Mouse (Mus musculus) megakaryocyte progenitor cell, adult 5-6 weeks (primary cell): ENCODE measurements around the gene Impdh1. TPM values are rescaled to one million over a fixed set of nuclear protein-coding genes. Genes with fewer than 3 reads are reported as not detected.
"Not testable (repeated sequence)": the region's sequence is repeated elsewhere in the genome, so short reads cannot be mapped to it uniquely, and the experiment has no call there.

Experiments
- ATAC-seq: replicated peaks from 2 replicates; pipeline ENCODE4 v1.8.0; 2016; ENCODE audit warnings: mild to moderate bottlenecking, moderate TSS enrichment, inconsistent platforms; ENCODE audit not compliant: poor library complexity
- total RNA-seq, 2 experiments: library from RNA; stranded (forward) in 1 of 2; stranded (reverse) in 1 of 2; fragments of 157-497, 149-512 nt in 1 of 2; fragments of 200-1000 nt in 1 of 2; gene quantifications; 2 replicates each; pipeline versions ENCODE4 v1.2.3 to v1.2.4; 2015 to 2017

Gene Impdh1
- total RNA-seq, 2 experiments from 2014 or later, result 56.0 to 94.2 TPM

DNA sequence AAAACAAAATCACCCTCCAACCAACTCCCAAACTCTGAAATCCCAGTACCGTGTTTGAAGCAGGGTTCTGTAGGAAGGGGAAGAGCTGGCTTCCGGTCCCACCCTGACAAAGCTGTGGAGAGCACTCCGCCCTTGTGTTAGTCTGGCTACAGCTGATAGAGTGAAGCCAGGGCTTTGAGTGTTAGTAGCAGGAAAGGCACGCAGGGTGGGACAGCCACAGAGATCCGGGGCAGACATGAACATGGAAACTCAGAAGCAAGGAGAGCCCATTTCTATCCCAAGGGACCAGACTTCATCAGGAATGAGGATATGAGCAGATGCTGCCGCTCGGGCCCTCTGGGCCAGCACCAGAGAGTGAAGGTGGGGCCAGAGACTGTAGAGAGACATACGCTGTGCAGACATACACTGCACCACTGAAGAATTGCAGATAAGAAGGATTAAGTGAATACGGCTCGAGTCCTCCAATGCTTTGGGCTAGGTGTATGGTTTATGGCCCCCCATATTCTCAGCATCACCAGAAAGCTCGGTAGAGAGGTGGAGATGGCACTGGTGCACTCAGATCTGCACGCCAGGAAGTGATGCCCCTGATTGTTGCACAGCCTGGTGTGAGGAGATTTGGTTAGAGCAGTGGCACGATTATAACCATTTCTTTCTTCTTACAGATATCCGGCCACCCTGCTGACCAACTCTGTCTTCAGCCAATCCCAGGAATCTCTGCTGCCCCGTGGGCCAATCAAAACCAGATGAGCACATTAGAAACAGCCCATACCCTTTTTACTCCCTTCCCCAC is 22.0 kb downstream of the Impdh1 start:
- ATAC-seq, result peak; percentile 49

GRCm38 (mm10) chr6:29187936-29188335 is 28.2 kb downstream of the Impdh1 start:
- peak; percentile 55 for ATAC-seq

DNA sequence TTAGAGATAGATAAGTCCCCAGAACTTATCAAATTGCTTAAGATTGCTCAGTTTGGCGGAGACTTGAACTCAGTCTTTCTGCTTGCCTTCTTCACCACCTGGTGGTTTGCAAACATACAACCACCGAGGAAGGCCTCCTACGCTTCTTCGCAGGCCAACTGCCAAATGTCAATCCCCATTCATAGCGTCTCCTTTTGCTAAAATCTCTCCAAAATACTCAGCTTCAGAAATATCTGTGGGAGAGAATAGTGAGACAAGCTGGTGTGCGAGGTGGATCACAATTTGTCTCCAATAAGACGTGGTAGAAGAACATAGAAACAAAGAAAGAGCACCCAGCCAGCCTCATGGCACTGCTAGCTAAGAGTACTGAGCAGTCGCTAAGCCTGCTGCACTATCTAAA is 36.3 kb downstream of the Impdh1 start:
- ATAC-seq, result no peak

DNA sequence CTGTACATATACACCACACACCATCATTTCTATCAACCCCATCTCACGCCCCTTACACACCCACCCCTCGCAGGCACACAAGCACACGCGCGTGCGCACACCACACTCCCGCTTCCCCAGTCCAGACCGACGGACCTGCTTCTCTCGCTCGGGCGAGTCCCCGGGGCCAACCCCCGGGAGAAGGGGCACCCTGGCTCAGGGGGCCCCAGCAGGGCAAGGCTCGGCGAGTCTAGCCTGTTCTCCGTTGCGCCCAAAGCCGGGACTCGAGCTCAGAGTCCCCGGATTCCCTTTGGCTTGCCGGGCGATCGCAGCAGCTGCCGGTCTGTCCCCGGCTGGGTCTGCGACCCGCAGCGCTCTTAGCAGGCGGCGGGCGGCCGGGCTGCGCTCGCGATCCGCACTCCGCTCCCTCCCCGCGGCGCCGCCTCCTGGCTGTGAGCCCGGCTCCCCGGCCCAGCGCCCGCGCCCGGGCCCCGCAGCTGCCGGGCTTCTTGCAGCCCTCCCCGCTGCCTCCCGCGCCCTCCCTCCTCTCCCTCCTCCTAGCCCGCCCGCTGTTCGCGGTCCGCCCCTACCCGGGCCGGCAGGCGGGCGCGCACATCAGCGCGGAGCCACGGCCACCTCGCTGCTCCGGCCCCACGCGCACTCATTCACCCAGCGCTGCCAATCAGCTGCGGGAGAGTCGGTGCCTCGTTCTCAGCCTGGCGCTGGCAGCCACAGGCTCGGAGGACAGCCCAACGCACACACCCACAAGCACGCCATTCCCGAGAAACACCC is 37.1 kb downstream of the Impdh1 start, which contains the start of gene Prrt4:
TSS of gene Prrt4 (minus strand) at position 697 of the 771 bp plus-strand sequence.
- peak; percentile 49 for ATAC-seq

DNA sequence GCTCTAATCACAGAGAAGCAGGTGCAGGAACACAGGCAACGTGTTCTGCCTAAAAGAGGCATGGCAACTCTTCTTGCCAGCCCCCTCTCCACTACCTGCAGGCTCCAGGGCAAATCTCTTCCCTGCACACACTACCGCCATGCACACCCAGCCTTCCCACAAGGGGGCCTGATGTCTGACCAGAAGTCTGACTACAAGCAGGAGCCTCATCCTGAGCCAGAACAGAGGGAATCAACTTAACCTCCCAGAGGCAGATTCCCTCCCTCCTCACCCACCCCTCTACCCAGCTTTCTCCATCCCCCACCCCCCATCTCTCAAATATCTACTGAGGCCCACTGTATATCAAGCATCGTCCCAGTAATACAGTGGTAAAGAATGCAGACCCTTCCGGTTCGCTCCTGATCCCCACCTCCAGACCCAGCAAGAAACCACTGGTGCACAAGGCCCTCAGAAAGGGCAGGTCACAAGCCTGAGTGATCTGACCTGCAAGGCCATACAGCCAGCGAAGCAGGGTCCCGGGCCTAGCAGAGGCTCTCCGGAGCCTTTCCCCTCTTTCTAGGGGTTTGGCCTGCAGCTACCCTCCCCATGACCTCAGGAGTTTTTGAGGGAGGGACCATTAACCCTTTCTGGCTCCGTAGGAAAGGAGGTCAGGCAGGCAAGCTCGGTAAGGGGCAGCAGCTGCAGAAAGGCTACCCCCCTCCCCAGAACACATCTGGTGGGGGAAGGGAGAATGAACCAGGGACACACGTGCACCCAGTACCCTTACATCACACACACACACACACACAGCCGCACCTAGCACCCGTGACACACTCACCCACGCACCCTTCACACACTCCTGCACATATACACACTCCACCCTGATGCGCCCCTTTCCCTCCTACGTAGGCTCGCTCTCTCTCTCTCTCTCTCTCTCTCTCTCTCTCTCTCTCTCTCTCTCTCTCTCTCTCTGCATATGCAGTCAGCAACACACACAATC is 38.0 kb downstream of the Impdh1 start:
- no peak for ATAC-seq

DNA sequence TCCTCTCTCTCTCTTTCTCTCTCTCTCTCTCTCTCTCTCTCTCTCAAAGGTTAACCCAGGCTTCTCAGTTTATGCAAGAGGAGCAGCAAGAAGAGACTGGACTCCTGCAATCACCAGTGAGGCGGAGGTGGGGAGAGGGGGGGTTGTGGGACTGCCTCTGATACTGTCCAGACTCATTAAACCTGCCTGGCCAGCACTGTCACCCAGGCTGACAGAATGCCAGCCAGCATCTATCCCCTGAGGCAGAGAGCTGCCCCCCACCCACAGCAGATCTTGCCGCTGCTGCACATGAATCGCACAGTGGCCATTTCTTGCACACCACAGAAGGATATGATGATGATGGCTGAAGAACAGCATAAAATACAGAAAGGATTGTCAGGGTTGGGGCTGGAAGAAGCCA is 41.1 kb downstream of the Impdh1 start:
- no peak for ATAC-seq

GRCm38 (mm10) chr6:29174368-29174767 is 41.8 kb downstream of the Impdh1 start:
- ATAC-seq, result no peak

- peak; percentile 86 for ATAC-seq
These were observed 45.2 kb downstream of the Impdh1 start for GRCm38 (mm10) chr6:29170952-29171388.

DNA sequence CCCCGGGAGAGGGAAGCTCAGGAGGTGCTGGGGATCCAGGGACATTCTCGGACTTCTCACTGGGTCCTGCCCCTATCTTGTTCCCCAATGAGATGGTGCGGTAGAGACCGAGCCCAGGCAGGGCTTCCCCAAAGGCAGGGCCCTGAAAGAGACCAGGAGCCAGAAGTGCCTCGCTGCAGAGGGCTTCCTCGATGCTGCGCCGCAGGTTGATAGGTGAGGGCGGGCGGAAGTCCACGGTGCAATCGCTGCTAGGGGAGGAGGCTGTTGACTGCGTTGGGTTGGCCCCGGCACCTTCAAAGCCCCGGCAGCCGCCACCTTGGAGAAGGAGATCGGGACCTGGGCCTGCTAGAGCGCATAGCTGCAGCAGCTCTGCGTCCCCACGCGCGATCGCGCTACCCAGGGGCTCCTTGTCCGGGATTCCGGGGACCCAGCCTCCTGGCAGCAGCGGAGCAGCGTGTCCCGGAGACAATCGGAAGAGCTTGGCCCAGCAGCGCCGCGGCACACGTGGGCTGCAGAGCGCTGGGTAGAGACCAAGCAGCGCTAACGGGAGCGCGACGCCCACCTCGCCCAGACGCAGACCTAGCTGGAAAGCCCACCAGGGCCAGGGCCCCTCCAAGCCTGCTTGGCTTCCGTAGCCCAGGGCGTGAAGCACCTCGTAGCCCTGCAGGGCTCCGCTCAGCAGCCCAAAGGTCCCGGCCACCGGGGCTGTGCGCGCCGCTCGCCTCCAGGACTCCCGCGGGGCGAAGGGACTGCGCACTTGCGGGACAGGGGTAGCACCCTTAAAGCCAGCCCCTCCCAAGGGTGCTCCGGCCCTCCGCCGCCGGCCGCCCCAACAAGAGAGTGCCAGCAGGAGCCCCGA is 45.9 kb downstream of the Impdh1 start:
- peak; percentile 11; the same call in 1 of the 2 replicates for ATAC-seq

DNA sequence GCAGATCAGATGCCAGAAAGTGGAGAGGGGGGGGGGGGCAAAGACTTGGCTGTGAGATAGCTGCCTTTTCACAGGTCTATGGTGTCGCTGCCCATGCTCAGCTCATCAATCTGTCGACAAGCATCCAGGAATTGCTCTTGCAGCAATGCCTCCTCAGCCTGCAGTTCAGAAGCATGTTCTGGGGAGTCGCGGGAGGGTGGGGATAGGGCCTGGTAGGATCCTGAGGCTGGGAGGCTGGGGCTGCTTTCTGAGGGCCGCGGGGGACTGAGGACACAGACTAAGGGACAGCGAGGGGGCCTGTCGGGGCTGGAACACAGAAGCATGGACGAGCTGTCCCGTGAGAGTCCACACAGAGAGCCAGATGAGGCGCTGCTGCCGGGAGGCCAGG is 46.5 kb downstream of the Impdh1 start:
- ATAC-seq, result no peak

GRCm38 (mm10) chr6:29168871-29169270 is 47.3 kb downstream of the Impdh1 start:
- ATAC-seq, result no peak

- ATAC-seq, result peak; percentile 50
These were observed 50.0 kb downstream of the Impdh1 start for GRCm38 (mm10) chr6:29166196-29166595.

DNA sequence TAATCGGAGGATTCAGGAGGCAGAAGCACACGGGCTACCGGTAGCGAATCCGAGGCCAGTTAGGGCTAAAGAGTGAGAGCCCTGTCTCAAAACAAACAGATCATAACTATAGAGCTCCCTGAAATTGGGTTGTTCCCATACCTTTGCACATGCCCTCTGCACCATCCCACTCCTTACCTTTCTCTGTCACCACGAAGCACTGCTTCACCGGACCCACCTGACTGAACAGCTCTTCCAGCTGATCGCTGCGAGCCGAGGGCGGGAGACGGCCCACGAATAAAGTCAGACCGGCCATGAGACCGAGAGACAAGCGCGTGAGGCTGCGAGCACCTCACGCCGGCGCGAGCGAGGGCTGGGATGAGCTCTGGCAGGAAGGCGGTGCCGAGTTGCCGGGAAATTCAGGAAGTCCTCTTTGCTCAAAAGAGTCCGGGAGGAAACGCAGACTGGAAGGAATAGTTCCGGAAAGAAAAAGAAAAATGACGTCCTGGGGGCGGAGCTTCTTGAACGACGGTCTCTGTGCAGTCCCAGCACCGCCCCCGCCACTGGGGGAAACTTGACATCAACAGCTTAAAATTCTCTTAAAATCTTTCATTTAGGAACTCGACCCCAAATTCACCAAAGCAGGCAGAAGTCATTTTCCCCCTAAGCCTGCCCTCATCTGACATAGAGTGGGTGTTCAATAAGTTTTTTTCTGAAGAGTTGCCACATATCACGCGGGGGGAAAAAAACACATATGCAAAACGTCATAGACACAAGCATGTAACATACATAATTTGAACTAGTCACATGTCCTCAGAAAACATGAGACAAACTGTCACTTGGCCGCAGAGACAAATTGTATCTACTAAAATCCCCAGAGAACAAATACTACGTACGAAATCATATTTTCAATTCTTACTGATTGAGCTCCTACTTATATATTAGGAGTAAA is 51.6 kb downstream of the Impdh1 start, which contains the start of gene Rbm28:
TSS of gene Rbm28 (minus strand) at position 693 of the 931 bp plus-strand sequence.
- ATAC-seq, result peak; percentile 93

GRCm38 (mm10) chr6:29161291-29161690 is 54.9 kb downstream of the Impdh1 start:
- ATAC-seq, result not testable (repeated sequence)

GRCm38 (mm10) chr6:29160786-29161185 is 55.4 kb downstream of the Impdh1 start:
- no peak for ATAC-seq

DNA sequence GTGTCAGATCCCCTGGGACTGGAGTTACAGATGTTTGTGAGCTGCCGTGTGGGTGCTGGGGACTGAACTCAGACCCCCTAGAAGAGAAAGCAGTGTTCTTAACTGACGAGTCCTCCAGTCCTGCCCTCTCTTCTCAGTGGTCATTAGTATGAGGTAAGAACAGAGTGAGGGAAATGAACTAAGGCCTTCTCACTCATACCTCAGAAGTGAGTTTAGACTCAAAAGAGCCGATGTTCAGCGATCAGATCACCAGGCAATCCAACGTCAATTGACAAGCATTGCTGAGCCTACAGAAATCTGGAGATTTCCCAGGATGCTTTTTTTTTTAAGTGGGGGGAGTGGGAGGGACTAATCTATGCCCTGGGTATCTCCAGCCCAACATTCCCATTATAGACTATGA is 59.8 kb downstream of the Impdh1 start:
- ATAC-seq, result no peak
